Mouse (Mus musculus) testis, adult 2 months (tissue): ENCODE data around the gene C1qtnf6. TPM values are rescaled to one million over a fixed set of nuclear protein-coding genes. Genes with fewer than 3 reads are reported as not detected.

ENCODE experiments used
- H3K27ac ChIP-seq: fragments of 200-500 bp; 2 replicates; pipeline ENCODE4 v1.5.1; 2012; ENCODE audit warnings: low read depth, low read length; ENCODE audit not compliant: control insufficient read depth, insufficient read depth
- H3K27me3 ChIP-seq: fragments of 200-500 bp; 2 replicates; pipeline ENCODE4 v1.6.1; 2012; ENCODE audit warnings: mild to moderate bottlenecking, low read length, moderate library complexity; ENCODE audit not compliant: control insufficient read depth, insufficient read depth
- H3K36me3 ChIP-seq: fragments of 200-500 bp; 2 replicates; pipeline ENCODE4 v1.6.1; 2012; ENCODE audit warnings: mild to moderate bottlenecking, low read length; ENCODE audit not compliant: control insufficient read depth, insufficient read depth
- H3K4me1 ChIP-seq: fragments of 200-500 bp; 2 replicates; pipeline ENCODE4 v1.6.1; 2012; ENCODE audit warnings: low read length; ENCODE audit not compliant: control insufficient read depth, insufficient read depth
- H3K4me3 ChIP-seq: fragments of 200-500 bp; 2 replicates; pipeline ENCODE4 v1.5.1; 2012; ENCODE audit warnings: low read depth, mild to moderate bottlenecking, low read length, moderate library complexity, mixed read lengths; ENCODE audit not compliant: control insufficient read depth
- CTCF ChIP-seq: fragments of 200-500 bp; IDR thresholded peaks from 2 replicates; pipeline ENCODE4 v1.5.1; 2012; ENCODE audit warnings: low read depth, mild to moderate bottlenecking, inconsistent platforms, low read length, moderate library complexity; ENCODE audit not compliant: control insufficient read depth, insufficient read depth, insufficient replicate concordance
- POLR2A ChIP-seq: fragments of 200-500 bp; IDR thresholded peaks from 2 replicates; pipeline ENCODE4 v1.6.1; 2012; ENCODE audit warnings: low read depth, mild to moderate bottlenecking, inconsistent platforms, low read length, moderate library complexity; ENCODE audit not compliant: control insufficient read depth
- polyA plus RNA-seq: library from polyadenylated mRNA; depleted of rRNA; stranded (reverse); fragments of >200 nt; gene quantifications from 2 replicates; pipeline ENCODE4 v1.2.3, GENCODE M21; 2012

The C1qtnf6 gene
- polyA plus RNA-seq, 1 experiment: 9.8 TPM

GRCm38 (mm10) chr15:78554545-78555313, 23.5 kb upstream of the C1qtnf6 start:
- H3K36me3 ChIP-seq: no peaks in the 10 kb centered on the region
- no peak for TF ChIP-seq POLR2A
- H3K4me1 ChIP-seq: peaks cover 6% of the 10 kb centered on the region
- no peaks in the 10 kb centered on the region for H3K27me3 ChIP-seq
- no peak overlapping the region for H3K27ac ChIP-seq
- H3K4me3 ChIP-seq: peak overlapping the region; percentile 73

- Histone ChIP-seq H3K36me3 (no peaks in the 10 kb centered on the region), H3K4me1 (peaks cover 10% of the 10 kb centered on the region), H3K27ac (no peak overlapping the region), H3K27me3 (no peaks in the 10 kb centered on the region), H3K4me3 (no peak overlapping the region)
- TF ChIP-seq CTCF: no peak
Observed at GRCm38 (mm10) chr15:78549189-78549734, 18.0 kb upstream of the C1qtnf6 start.

- Histone ChIP-seq H3K27ac (no peak overlapping the region), H3K27me3 (no peaks in the 10 kb centered on the region), H3K4me3 (no peak overlapping the region), H3K36me3 (no peaks in the 10 kb centered on the region), H3K4me1 (peaks cover 10% of the 10 kb centered on the region)
- no peak for TF ChIP-seq CTCF
- TF ChIP-seq POLR2A: no peak
Observed at GRCm38 (mm10) chr15:78548711-78549110, 17.5 kb upstream of the C1qtnf6 start.

GRCm38 (mm10) chr15:78548336-78548665, 17.1 kb upstream of the C1qtnf6 start:
- H3K4me3 ChIP-seq: no peak overlapping the region
- H3K27me3 ChIP-seq: no peaks in the 10 kb centered on the region
- no peak for TF ChIP-seq POLR2A
- no peak for TF ChIP-seq CTCF
- H3K27ac ChIP-seq: no peak overlapping the region
- H3K4me1 ChIP-seq: peaks cover 10% of the 10 kb centered on the region
- H3K36me3 ChIP-seq: no peaks in the 10 kb centered on the region

GRCm38 (mm10) chr15:78547415-78548335, 16.5 kb upstream of the C1qtnf6 start:
- TF ChIP-seq CTCF (no peak), POLR2A (no peak)
- Histone ChIP-seq H3K4me3 (no peak overlapping the region), H3K4me1 (peaks cover 10% of the 10 kb centered on the region), H3K27me3 (no peaks in the 10 kb centered on the region), H3K27ac (no peak overlapping the region; the same call in 1 of the 2 replicates), H3K36me3 (no peaks in the 10 kb centered on the region)

- H3K4me3 ChIP-seq: no peak overlapping the region
- TF ChIP-seq POLR2A (no peak), CTCF (no peak)
- H3K36me3 ChIP-seq: no peaks in the 10 kb centered on the region
- H3K4me1 ChIP-seq: peaks cover 10% of the 10 kb centered on the region
- no peak overlapping the region for H3K27ac ChIP-seq
- H3K27me3 ChIP-seq: no peaks in the 10 kb centered on the region
Observed at GRCm38 (mm10) chr15:78546060-78546459, 14.8 kb upstream of the C1qtnf6 start.

- Histone ChIP-seq H3K4me1 (peaks cover 10% of the 10 kb centered on the region), H3K4me3 (no peak within 1 kb of the TSS), H3K27ac (no peak within 1 kb of the TSS), H3K27me3 (no peaks in the 10 kb centered on the region), H3K36me3 (no peaks in the 10 kb centered on the region)
- TF ChIP-seq POLR2A (no peak), CTCF (no peak)
Observed at GRCm38 (mm10) chr15:78544561-78545001, 13.4 kb upstream of the C1qtnf6 start, which contains the start of gene Sstr3. Sstr3 (minus strand) TSS chr15:78544685.
